Mouse (Mus musculus) mature B cell (primary cell): ENCODE measurements around the gene Fam222b.
"Not testable (repeated sequence)": the region's sequence is repeated elsewhere in the genome, so short reads cannot be mapped to it uniquely, and the experiment has no call there.

Experiments
- in situ Hi-C: fragments of 300-500 bp; cut with MboI; formaldehyde crosslinking; loops from 2 replicates; pipeline ENCODE4 v1.14.3; 2019

Fam222b gene

GRCm38 (mm10) chr11:78087756-78088281 lies 6.6 kb upstream of the Fam222b start:
- in situ Hi-C loops: no loop called here

DNA sequence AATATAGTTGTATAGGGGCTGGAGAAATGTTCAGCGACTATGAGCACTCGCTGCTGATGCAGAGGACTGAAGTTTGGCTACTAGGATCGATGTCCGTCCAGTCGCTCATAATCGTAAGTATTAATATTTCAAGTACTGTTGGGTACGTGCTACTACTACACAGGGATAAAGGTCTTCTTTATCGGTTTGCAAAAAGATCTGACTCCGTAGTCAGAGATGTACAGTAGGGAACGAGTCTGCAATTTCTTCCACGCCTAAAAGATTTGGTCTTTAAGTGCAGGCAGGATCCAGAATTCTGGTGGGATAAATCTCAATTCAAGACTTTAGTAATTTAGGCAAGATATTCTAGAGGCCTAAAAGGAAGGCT lies 340 bp upstream of the Fam222b start:
- in situ Hi-C loops: no loop called here

DNA sequence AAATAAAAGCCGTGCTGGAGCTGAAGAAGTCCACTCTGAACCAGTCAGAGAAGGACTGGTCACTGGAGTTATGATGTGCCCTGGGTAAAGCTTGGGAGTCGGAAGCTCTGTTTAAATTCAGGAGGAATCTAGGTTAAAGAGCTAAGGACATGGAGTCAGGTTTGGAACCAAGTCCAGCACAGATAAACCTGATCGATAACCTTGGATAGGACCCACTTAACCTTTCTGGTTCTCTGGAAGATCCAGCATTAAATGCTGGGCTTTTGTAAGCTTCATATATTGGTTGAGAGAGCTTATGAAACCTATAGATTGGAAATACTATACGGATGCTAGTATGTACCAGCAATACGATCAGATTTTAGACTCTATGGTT lies 670 bp downstream of the Fam222b start:
- in situ Hi-C loops: no loop called here

DNA sequence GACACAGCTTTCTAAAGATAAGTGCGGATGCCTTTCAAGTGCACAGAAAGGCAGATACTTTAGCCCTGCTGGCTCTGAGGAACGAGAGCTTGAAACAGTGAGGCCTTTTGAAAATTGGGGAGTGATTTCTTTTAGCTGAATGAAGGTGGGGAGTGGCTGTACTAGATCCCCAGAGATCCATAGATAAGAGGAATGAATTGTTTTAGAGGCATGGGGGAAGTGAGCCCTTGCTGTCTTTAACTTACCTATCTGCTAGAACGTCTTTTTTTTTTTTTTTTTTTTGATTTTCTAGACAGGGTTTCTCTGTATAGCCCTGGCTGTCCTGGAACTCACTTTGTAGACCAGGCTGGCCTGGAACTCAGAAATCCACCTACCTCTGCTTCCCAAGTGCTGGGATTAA lies 2.6 kb downstream of the Fam222b start:
- in situ Hi-C loops: no loop called here

- in situ Hi-C loops: no loop called here
Measured at GRCm38 (mm10) chr11:78100746-78101145, 6.3 kb downstream of the Fam222b start.

DNA sequence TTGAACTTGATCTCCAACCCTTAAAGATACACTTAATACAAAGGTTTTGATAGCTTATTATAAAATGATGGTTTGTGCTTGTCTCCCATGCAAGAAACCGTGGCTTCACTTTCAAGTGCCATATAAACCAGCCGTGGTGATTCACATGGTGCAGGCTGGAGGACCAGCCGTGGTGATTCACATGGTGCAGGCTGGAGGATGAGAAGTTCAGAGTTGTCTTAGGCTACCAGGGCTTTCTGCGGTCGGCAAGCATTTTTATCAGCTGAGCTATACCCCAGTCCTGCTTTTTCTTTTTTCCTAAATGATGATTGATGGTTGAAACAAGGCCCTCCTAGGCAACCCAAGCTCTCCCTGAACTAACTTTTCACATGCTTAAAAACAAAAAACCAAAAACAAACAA lies 7.7 kb downstream of the Fam222b start:
- in situ Hi-C loops: no loop called here

DNA sequence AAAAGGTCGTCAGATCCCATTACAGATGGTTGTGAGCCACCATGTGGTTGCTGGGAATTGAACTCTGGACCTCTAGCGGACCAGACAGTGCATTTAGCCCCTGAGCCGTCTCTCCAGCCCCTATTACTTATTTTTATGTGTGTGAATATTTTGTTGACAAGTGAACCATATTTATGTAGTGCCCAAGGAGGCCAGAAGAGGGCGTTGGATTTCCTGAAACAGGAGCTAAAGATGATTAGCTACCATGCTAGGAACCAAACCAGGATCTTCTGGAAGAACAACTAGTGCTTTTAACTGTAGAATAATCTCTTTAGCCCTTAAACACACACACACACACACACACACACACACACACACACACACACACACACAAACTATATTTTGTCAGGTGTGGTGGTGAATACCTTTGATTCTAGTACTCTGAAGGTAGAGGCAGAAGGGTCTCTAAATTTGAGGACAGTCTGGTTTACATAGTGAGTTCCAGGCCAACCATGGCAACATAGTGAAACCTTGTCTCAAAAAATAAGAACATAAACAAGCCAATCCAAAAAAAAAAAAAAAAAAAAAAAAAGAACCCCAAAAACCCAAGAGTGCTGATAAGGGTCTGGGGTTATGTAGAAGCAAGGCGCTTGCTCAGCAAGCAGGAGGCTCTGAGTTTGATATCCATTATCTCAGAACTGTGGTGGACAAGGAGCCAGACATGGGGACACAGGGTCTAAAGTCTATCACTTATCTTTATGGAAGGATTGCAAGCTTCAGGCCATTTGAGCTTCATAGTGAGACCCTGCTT lies 8.7 kb downstream of the Fam222b start:
- in situ Hi-C loops: no loop called here

DNA sequence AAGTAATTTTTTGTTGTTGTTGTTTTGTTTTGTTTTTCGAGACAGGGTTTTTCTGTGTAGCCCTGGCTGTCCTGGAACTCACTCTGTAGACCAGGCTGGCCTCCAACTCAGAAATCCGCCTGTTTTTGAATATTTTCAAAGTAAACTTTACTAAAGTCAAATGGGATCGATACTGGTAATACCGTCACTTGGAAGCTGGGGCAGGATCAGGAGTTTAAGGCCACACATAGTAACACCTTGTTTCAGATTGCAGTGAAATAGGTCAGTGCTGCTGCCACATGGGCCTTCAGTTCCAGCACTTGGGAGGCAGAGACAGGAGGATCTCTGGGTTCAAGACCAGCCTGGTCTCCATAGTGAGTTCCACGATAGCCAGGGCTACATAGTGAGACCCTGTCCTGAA lies 10.0 kb downstream of the Fam222b start:
- in situ Hi-C loops: no loop called here

- in situ Hi-C loops: no loop called here
Measured at GRCm38 (mm10) chr11:78113616-78114015, 19.2 kb downstream of the Fam222b start.

DNA sequence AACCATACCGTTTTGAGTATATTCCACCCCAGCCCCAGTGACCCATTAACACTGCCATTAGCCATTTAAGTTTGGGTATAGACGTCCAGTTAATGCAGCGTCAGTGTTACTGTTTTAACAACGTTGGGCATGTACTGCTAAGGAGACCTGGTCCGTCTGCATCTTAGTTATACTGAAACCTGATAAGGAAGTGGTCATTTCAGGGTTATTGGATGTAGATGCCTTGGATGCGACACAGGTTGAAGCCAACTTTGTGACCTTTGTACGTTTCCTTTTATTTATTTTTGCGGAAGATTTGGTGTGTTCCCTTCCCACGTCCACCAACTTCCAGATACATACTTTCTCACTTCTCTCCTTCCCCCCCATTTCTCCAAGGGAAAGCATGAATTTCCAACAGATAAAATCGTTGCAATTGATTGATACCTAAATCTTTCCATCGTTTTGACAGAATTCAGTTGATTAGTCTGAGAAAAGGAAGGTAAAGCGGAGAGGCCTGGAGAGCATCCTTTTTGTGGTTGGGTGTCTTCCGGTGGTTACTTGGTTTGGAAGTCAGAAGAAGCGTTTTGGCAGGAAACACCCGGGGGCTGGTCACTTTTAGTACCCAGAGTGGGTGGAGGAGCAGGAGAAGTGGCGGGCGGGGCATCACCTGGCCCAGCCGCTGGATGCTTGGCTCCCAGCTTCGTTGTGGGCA lies 20.4 kb downstream of the Fam222b start:
- in situ Hi-C loops: no loop called here

GRCm38 (mm10) chr11:78115367-78116145 lies 21.1 kb downstream of the Fam222b start:
- in situ Hi-C loops: no loop called here

DNA sequence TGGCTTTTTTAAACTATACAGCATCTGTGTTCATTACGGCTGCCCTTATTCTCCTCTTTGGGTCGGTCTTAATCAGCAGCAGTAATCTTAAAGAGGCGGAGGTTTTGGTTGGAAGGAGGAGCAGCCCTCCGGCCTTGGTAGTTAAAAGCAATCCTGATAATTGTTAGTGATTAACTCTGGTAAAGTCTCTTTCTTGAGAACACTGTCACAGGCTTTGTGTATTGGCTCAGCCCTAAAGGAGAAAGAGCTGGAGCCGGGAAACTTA lies 21.6 kb downstream of the Fam222b start:
- in situ Hi-C loops: no loop called here

- in situ Hi-C loops: no loop called here
Measured at GRCm38 (mm10) chr11:78118467-78118866, 24.0 kb downstream of the Fam222b start.

DNA sequence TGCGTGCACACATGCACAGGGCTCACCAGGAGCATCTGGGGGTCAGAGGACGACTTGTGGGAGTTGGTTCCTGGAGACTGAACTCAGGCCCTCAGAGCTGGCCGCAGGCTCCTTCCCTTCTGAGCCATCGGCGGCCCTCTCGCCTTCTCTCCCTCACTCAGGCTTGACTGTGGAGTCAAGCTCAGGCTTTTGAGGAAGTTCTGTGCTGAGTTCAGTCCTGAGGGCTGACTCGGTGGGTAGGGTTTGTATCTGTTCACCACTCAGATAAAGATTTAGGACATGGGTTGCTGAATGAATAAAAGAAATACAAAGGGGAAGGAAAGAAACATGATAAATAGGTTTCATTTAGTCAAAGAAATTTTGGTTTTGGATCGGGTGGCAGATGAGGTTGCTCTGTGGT lies 25.4 kb downstream of the Fam222b start:
- in situ Hi-C loops: no loop called here

DNA sequence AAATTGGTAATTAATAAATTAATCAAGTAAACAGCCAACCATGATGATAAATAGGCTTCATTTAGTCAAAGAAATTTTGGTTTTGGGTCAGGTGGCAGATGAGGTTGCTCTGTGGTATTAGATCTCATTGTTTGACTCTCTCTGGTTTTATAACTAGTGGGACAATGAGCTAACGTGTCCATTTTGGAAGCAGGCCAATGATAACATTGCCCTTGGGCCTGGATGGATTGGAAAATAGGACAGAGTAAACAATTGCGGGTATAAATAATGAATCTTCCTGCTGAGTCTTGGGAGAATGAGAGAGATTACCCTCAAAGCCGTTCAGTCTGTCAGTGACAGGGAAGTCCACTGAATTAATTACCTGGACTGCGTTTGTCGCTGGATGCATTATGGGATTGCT lies 26.7 kb downstream of the Fam222b start:
- in situ Hi-C loops: no loop called here

DNA sequence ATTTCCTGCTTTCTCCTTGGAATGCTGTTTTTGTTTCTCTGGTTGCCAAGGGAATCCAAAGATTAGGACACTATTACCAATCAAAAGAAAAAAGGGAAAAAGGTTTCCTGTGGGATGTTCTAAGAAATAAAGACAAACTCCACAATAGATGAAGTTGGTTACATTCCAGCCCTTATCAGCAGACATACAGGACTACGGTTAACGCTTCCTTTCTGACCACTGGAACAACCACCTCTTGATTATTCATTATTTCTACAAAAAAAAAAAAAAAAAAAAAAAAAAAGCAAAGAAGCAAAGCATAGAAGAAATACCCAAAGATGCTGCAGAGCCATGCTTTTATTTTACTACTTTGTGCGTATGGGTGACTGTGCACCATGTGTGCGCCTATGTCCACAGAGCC lies 28.4 kb downstream of the Fam222b start:
- in situ Hi-C loops: no loop called here

DNA sequence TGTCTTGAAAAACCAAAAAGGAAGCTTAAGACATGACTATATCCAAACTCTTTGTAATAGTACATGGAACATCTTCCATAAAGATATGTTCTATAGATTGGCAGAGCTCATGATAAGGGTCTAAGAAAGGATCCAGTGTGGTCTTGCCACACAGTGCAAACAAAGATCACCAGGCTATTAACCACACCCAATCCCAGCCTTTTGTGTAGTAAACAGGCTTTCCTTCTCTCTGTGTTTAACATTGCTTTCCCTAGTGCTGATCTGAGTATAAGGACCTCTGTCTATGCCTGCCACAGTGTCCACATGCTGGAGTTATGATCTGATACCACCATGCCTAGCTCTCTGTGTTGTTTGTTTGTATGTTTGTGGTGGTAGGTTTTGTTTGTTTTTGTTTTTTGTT lies 29.3 kb downstream of the Fam222b start:
- in situ Hi-C loops: no loop called here

DNA sequence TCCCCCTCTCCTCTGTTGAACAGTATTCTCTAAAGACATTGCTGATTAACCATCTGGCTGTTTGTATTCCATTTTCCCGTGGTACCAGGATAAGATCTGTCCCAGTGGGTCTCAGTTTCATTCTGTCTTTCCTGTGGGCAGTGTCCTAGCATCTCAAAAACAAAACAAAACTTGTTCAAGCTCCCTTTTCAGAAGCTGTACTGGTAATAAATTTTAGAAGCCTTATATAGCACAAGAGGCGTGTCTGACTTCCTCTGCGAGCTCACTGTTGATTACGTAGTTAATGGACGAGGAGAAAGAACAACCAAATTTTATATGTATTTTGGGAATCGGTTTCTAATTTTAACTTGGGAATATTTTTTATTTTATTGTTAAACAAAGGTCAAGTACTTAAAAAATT lies 31.2 kb downstream of the Fam222b start:
- in situ Hi-C loops: no loop called here

DNA sequence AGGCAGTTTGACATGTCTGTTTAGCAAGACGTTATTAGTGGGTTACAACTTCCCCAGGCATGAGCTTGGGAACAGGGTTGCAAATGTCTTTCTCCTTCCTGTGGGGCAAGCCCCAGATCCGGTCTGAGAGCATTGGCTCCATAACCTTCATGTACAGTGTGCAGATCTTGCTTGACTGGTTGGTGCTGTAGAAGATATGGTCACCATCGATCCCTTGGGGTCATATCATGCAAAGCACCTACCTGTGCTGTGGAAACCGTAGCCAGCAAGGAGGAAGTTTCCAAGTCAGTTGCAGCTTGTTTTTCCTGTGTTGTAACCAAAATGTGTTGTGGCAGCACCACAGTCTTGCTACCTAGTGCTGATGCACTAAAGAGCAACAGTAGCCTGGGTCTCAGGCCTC lies 32.3 kb downstream of the Fam222b start:
- in situ Hi-C loops: no loop called here

DNA sequence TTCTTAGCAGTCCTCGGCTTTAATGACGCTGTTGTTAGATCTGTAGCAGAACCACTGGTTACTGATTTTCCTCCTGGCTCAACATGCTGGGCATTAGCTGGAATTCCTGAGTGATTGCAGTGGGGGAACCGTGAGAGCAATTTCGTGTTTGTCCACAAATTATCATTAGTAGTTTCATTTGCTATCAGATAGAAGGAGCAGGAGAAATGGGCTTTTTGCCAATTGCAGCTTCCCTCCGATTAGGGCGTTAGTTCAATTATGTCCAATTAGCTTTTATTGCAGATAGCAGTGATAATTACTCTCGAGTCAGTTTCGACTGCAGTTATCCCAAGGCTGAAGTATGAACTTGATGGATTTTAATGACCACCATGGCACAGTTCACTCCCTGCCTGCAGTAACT lies 35.0 kb downstream of the Fam222b start:
- in situ Hi-C loops: no loop called here

DNA sequence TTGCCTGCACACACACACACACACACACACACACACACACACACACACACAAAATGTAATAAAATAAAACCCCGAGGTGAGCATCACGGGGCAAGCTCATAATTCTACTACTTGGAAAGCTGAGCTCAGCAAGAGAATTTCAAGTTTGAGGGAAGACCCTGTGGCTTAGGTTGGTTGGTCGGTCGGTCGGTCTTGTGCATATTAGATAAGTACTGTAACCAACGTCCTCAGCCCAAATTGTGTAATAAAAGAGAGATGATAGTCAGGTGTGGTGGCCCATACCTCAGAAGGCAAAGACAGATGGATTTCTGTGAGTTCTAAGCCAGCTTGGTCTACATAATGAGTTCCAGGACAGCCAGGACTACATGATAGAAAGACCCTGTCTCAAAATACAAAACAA lies 39.5 kb downstream of the Fam222b start:
- in situ Hi-C loops: no loop called here

DNA sequence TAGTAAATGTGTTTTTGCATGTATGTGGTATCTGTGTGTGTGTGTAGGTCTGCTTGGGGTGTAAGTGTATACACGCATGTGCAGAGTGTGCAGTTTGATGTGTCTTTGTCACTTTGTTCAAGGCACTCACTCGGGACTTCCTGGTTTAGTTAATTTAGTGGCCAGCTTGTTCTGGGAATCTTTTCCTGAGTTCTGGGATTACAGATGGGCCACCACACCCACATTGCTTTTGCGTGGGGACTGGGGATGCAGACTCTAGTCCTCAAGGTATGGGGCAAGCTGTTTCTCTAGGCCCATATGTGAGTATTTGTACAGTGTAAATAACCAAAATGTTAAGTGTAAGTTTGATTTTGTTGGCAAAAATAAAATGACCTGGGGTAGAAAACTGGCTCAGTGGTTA lies 39.9 kb downstream of the Fam222b start:
- in situ Hi-C loops: no loop called here

DNA sequence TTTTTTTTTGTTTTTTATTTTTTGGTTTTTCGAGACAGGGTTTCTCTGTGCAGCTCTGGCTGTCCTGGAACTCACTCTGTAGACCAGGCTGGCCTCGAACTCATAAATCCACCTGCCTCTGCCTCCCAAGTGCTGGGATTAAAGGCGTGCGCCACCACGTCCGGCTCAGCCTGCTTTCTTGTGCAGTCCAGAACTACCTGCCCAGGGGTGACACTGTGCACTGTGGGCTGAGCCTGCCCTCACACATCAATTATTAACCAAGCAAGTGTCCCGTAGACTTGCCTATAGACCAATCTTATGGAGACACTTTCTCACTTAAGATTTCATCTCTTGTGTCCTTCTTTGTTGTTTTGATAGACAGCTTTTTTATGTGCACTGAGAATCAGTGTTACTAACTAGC lies 40.9 kb downstream of the Fam222b start:
- in situ Hi-C loops: not testable (repeated sequence)
